23 mouse cellular contexts compared by ENCODE assay signal in the genomic region with DNA sequence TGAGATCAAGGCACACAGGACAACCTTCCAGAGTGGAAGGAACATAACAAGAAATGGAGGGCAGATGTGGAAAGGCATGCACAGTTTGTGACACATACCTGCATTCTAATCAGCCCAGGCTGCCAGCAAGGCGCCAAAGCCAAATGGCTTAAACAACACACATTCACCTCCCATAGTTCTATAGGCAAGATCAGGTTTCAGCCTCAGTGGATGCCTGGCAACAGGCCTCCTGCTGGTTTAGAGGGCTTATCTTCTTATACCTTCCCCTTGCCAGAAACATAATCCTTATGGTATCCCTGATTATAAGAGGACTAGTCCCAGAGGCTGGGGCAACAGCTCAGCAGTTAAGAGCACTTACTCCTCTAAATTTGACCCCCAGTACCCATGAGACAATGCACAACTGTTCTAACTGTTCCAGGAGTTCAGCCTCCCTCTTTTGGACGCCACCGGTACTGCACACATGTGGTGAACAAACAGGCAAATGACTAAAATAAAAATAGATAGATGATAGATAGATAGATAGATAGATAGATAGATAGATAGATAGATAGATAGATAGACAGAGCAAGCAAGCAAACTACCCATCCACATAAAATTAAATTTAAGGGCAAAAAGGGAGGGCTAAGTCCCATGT. TPM values are rescaled to one million over a fixed set of nuclear protein-coding genes. Genes with fewer than 3 reads are reported as not detected.
DNase-seq lines count a peak whose midpoint lies in the region; ATAC-seq and TF ChIP-seq lines count a peak whose summit lies in the region.
"Had no signal": no experiment of that assay in that cellular context is flagged by ENCODE, and none has a peak within 500 bp of the region (broad histone marks: within the 10 kb centered on the region; RNA-seq: fewer than 3 reads in every experiment).

No protein-coding gene starts in this region.

- no peaks in the 10 kb centered on the region for H3K4me1 ChIP-seq in kidney, postnatal 0 days (replicated peaks; ENCODE audit: insufficient read depth, low read length)
- H3K4me1 ChIP-seq: embryonic facial prominence, embryonic 15.5 days; limb, embryonic 10.5 days; midbrain, embryonic 15.5 days had no signal

- H3K27ac ChIP-seq in kidney, postnatal 0 days = no peak overlapping the region
- H3K27ac ChIP-seq: embryonic facial prominence, embryonic 15.5 days; left cerebral cortex, adult 2 months; limb, embryonic 10.5 days; midbrain, embryonic 15.5 days had no signal

- no peak overlapping the region for H3K9ac ChIP-seq in kidney, postnatal 0 days (ENCODE audit: low read depth, low read length)
- H3K9ac ChIP-seq: embryonic facial prominence, embryonic 15.5 days; forebrain, postnatal 0 days; midbrain, embryonic 15.5 days had no signal

- H3K36me3 ChIP-seq in kidney, postnatal 0 days (ENCODE audit: insufficient read depth, low read length) = no peaks in the 10 kb centered on the region
- H3K36me3 ChIP-seq: embryonic facial prominence, embryonic 15.5 days; limb, embryonic 10.5 days; midbrain, embryonic 15.5 days had no signal

- ATAC-seq in kidney, postnatal 0 days (replicated peaks; ENCODE audit: low FRiP score, low read depth) = no peak
- ATAC-seq: forebrain, postnatal 0 days; midbrain, embryonic 15.5 days had no signal

- WGBS in kidney, postnatal 0 days = 91% methylated on average over 3 of the region's 3 CpGs

- TF ChIP-seq CTCF in kidney, postnatal 0 days (IDR thresholded peaks at IDR 0.05; ENCODE audit: low read depth) = peak; percentile 25; the same call in 1 of the 2 replicates

- no peak overlapping the region for H3K4me3 ChIP-seq in kidney, postnatal 0 days (replicated peaks; ENCODE audit: low read depth, low read length)
- H3K4me3 ChIP-seq: embryonic facial prominence, embryonic 15.5 days; left cerebral cortex, adult 2 months; limb, embryonic 10.5 days; megakaryocyte, embryonic 14.5 days; midbrain, embryonic 15.5 days had no signal

- no peaks in the 10 kb centered on the region for H3K27me3 ChIP-seq in kidney, postnatal 0 days (ENCODE audit: insufficient read depth, low read length)
- H3K27me3 ChIP-seq: embryonic facial prominence, embryonic 15.5 days; midbrain, embryonic 15.5 days had no signal

- no peaks in the 10 kb centered on the region for H3K9me3 ChIP-seq in kidney, postnatal 0 days (replicated peaks; ENCODE audit: low read length)
- H3K9me3 ChIP-seq: embryonic facial prominence, embryonic 15.5 days; limb, embryonic 10.5 days; midbrain, embryonic 15.5 days had no signal

- DNase-seq in kidney, postnatal 0 days (ENCODE audit: low spot score) = no peak
- no peak for DNase-seq in kidney, postnatal 36 days
- DNase-seq in thymus, postnatal 4 days = peak; percentile 11
- DNase-seq in thymus, postnatal 14 days = no peak
- peak; percentile 69 for DNase-seq in ZHBTc4 (ENCODE audit: low read depth, low spot score)
- no peak for DNase-seq in adrenal gland, adult 2 months
- no peak for DNase-seq in testis, postnatal 14 days (ENCODE audit: low spot score)
- DNase-seq: adrenal gland, postnatal 10 days; cerebellum, adult 9-11 months; forebrain, postnatal 0 days; kidney, adult 2 months; kidney, postnatal 14 days; right cerebral cortex, postnatal 4 days; thymus, postnatal 36 days had no signal

- H3K4me2 ChIP-seq in kidney, postnatal 0 days (ENCODE audit: low read length) = no peak overlapping the region
- H3K4me2 ChIP-seq: embryonic facial prominence, embryonic 15.5 days; liver, embryonic 11.5 days; midbrain, embryonic 15.5 days had no signal

RNA-seq across cellular contexts. Expression of gene Fer, which starts 23.1 kb away (rescaled TPM):
- 24.1 and 26.2 TPM in 2 replicates for polyA plus RNA-seq in kidney, postnatal 0 days (2015; fragmentation: Nextera tagmentation; extraction: Ambion mirVana)
- 10 to 100 TPM; 17.6 to 18.7 TPM for total RNA-seq in adrenal gland, adult 2 months (2021)
- polyA plus RNA-seq in adrenal gland, adult 2 months (2012; rRNA removed) = 0.83 and 0.85 TPM in 2 replicates

RNA-seq across cellular contexts. Expression of gene A930002H24Rik, which starts 23.8 kb away (rescaled TPM):
- polyA plus RNA-seq in kidney, postnatal 0 days (2015; fragmentation: Nextera tagmentation; extraction: Ambion mirVana) = 5.3 and 6.4 TPM in 2 replicates
- total RNA-seq in adrenal gland, adult 2 months (2021) = under 1 TPM in 1 of 2 experiments, not detected in 1; 0.66 TPM
- polyA plus RNA-seq in adrenal gland, adult 2 months (2012; rRNA removed) = 1.7 and 2.1 TPM in 2 replicates
- total RNA-seq: gastrocnemius, adult 18-20 months; hematopoietic stem cell, adult 5-6 weeks; left cerebral cortex, adult 2 months; neutrophil, adult 5-6 weeks had no signal

Comparison
In these comparisons a context has a peak if more than half of its experiments do, and no peak if none do; other contexts are left out.
1. DNase-seq: peak in thymus, postnatal 4 days (single experiment) and ZHBTc4 (single experiment); none in kidney, postnatal 0 days (single experiment), kidney, postnatal 36 days (0 of 2), thymus, postnatal 14 days (single experiment), adrenal gland, adult 2 months (single experiment) and testis, postnatal 14 days (single experiment).
2. RNA of gene Fer, which starts 23.1 kb away (polyA plus RNA-seq): 24.1 to 26.2 TPM in kidney, postnatal 0 days; 0.83 to 0.85 TPM in adrenal gland, adult 2 months; every median in the first group is over 10 times any median in the second.